Mouse (Mus musculus) spleen, postnatal 4 days (tissue): ENCODE results near the gene Ankrd13d.
A peak's percentile ranks its signal among the peaks of the same experiment; 100 is the strongest.
"Not testable (repeated sequence)": the region's sequence is repeated elsewhere in the genome, so short reads cannot be mapped to it uniquely, and the experiment has no call there.

Experiments
- DNase-seq, 2 experiments: peaks; one replicate each; pipeline ENCODE4 v3.0.0; 2022; ENCODE audit warnings: low spot score in 2 of 2

The Ankrd13d gene

GRCm38 (mm10) chr19:4264171-4264780, 18.7 kb downstream of the Ankrd13d start:
- no peak for DNase-seq

GRCm38 (mm10) chr19:4263702-4264101, 19.2 kb downstream of the Ankrd13d start:
- peak in 1 of 2 experiments; percentile 61 for DNase-seq

- no peak for DNase-seq
Observed at GRCm38 (mm10) chr19:4262756-4263155, 20.2 kb downstream of the Ankrd13d start.

- peak in 1 of 2 experiments; percentile 23 for DNase-seq
Observed at GRCm38 (mm10) chr19:4261038-4261698, 21.8 kb downstream of the Ankrd13d start.

- peak in 1 of 2 experiments; percentile 19 for DNase-seq
Observed at GRCm38 (mm10) chr19:4257897-4258252, 25.1 kb downstream of the Ankrd13d start.

- DNase-seq = peak; percentile 91 to 96
Observed at GRCm38 (mm10) chr19:4257216-4257896, 25.6 kb downstream of the Ankrd13d start.

GRCm38 (mm10) chr19:4255583-4256162, 27.3 kb downstream of the Ankrd13d start:
- DNase-seq = no peak

GRCm38 (mm10) chr19:4254230-4254629, 28.7 kb downstream of the Ankrd13d start:
- DNase-seq = no peak

GRCm38 (mm10) chr19:4248683-4249082, 34.3 kb downstream of the Ankrd13d start:
- not testable (repeated sequence) for DNase-seq

GRCm38 (mm10) chr19:4247010-4247409, 35.9 kb downstream of the Ankrd13d start:
- no peak for DNase-seq

GRCm38 (mm10) chr19:4244775-4245174, 38.2 kb downstream of the Ankrd13d start:
- DNase-seq = no peak

- no peak for DNase-seq
Observed at GRCm38 (mm10) chr19:4242416-4242815, 40.5 kb downstream of the Ankrd13d start.

GRCm38 (mm10) chr19:4240247-4240668, 42.7 kb downstream of the Ankrd13d start:
- no peak for DNase-seq

GRCm38 (mm10) chr19:4234548-4234947, 48.4 kb downstream of the Ankrd13d start:
- no peak for DNase-seq

GRCm38 (mm10) chr19:4232651-4233050, 50.3 kb downstream of the Ankrd13d start:
- no peak for DNase-seq

GRCm38 (mm10) chr19:4232186-4232572, 50.8 kb downstream of the Ankrd13d start:
- no peak for DNase-seq

- DNase-seq = peak; percentile 95 to 96
Observed at GRCm38 (mm10) chr19:4231253-4232185, 51.4 kb downstream of the Ankrd13d start, which contains the start of gene Pold4. Pold4 (plus strand) TSS chr19:4231899.

- DNase-seq = no peak
Observed at GRCm38 (mm10) chr19:4230415-4230814, 52.5 kb downstream of the Ankrd13d start.

- no peak for DNase-seq
Observed at GRCm38 (mm10) chr19:4229451-4230076, 53.4 kb downstream of the Ankrd13d start.

GRCm38 (mm10) chr19:4228891-4229290, 54.0 kb downstream of the Ankrd13d start:
- DNase-seq = no peak
